9 mouse cellular contexts compared by ENCODE assay signal in genomic region chr1:73743737-73744554, GRCm38 (mm10).
A peak's percentile ranks its signal among the peaks of the same experiment; 100 is the strongest.
DNase-seq lines count a peak whose midpoint lies in the region; ATAC-seq lines count a peak whose summit lies in the region.
"Had no signal": no experiment of that assay in that cellular context is flagged by ENCODE, and none has a peak within 500 bp of the region (broad histone marks: within the 10 kb centered on the region; RNA-seq: fewer than 3 reads in every experiment).

No protein-coding gene starts in this region.

- H3K4me2 ChIP-seq in forebrain, embryonic 16.5 days (ENCODE audit: low read length) = no peak overlapping the region
- no peak overlapping the region for H3K4me2 ChIP-seq in stomach, embryonic 15.5 days

- H3K4me3 ChIP-seq in forebrain, embryonic 16.5 days (replicated peaks; ENCODE audit: low read length) = no peak overlapping the region
- no peak overlapping the region for H3K4me3 ChIP-seq in stomach, embryonic 15.5 days (replicated peaks)

- peak overlapping the region; percentile 68 for H3K27ac ChIP-seq in forebrain, embryonic 16.5 days (ENCODE audit: low read length)
- H3K27ac ChIP-seq in stomach, embryonic 15.5 days = peak overlapping the region; percentile 77

- no peak overlapping the region for H3K9ac ChIP-seq in forebrain, embryonic 16.5 days (replicated peaks; ENCODE audit: low read depth, low read length)
- no peak overlapping the region for H3K9ac ChIP-seq in stomach, embryonic 15.5 days

- H3K4me1 ChIP-seq in forebrain, embryonic 16.5 days (replicated peaks; ENCODE audit: control insufficient read depth, insufficient read depth, low read length) = peaks cover 11% of the 10 kb centered on the region
- H3K4me1 ChIP-seq in stomach, embryonic 15.5 days = peaks cover 13% of the 10 kb centered on the region; the same call in 1 of the 2 replicates

- H3K36me3 ChIP-seq in forebrain, embryonic 16.5 days (ENCODE audit: control insufficient read depth, insufficient read depth) = no peaks in the 10 kb centered on the region
- H3K36me3 ChIP-seq in stomach, embryonic 15.5 days = no peaks in the 10 kb centered on the region

- peak; percentile 52 to 72 for DNase-seq in kidney, postnatal 4 days
- DNase-seq in kidney, adult 8-10 months = no peak
- peak; percentile 32 for DNase-seq in lung, postnatal 14 days
- DNase-seq in layer of hippocampus, postnatal 25 days (ENCODE audit: extremely low spot score in 1 of 2, low spot score in 1 of 2) = no peak
- no peak for DNase-seq in right cerebral cortex, adult 18-20 months
- no peak for DNase-seq in left cerebral cortex, adult 8-10 months (ENCODE audit: low spot score in 2 of 2)
- DNase-seq: cerebellum, adult 9-11 months had no signal

- H3K9me3 ChIP-seq in forebrain, embryonic 16.5 days (ENCODE audit: control insufficient read depth, low read length) = no peaks in the 10 kb centered on the region
- H3K9me3 ChIP-seq in stomach, embryonic 15.5 days = no peaks in the 10 kb centered on the region

- no peaks in the 10 kb centered on the region for H3K27me3 ChIP-seq in forebrain, embryonic 16.5 days (replicated peaks; ENCODE audit: control insufficient read depth, insufficient read depth, low read length)
- no peaks in the 10 kb centered on the region for H3K27me3 ChIP-seq in stomach, embryonic 15.5 days (replicated peaks)

- WGBS in forebrain, embryonic 16.5 days = 12% methylated on average over 6 of the region's 6 CpGs
- WGBS in stomach, embryonic 15.5 days = 16% methylated on average over 6 of the region's 6 CpGs

- ATAC-seq in forebrain, embryonic 16.5 days = peak; percentile 93
- peak; percentile 79 for ATAC-seq in stomach, embryonic 15.5 days (ENCODE audit: insufficient read depth, low FRiP score, low read depth)

Comparison
In these comparisons a context has a peak if more than half of its experiments do, and no peak if none do; other contexts are left out.
1. DNase-seq: peak in kidney, postnatal 4 days (2 of 2) and lung, postnatal 14 days (single experiment); none in kidney, adult 8-10 months (0 of 2), layer of hippocampus, postnatal 25 days (0 of 2), right cerebral cortex, adult 18-20 months (single experiment) and left cerebral cortex, adult 8-10 months (0 of 2).